Mouse (Mus musculus) liver, embryonic 14.5 days (tissue): Measurements from ENCODE around the gene Thbs1. TPM values are rescaled to one million over a fixed set of nuclear protein-coding genes. Genes with fewer than 3 reads are reported as not detected.

Experiments
- ATAC-seq: fragments of 200-750 bp; cut with Nextera tagmentation; 2 replicates; pipeline ENCODE4 v1.8.0; 2017; ENCODE audit warnings: moderate number of reproducible peaks, mild to moderate bottlenecking, moderate library complexity; ENCODE audit not compliant: insufficient read depth
- DNase-seq, 3 experiments: peaks; one replicate each; pipeline ENCODE4 v3.0.0-alpha.2; 2012 to 2013; ENCODE audit warnings: low read depth in 3 of 3, low spot score in 3 of 3
- H3K27ac ChIP-seq: fragments of 300-500 bp; sonication (generic); 2 replicates; pipeline ENCODE4 v1.5.1; 2014; ENCODE audit warnings: moderate library complexity, mild to moderate bottlenecking, control low read depth, inconsistent platforms
- H3K27me3 ChIP-seq: fragments of 300-500 bp; sonication (generic); 2 replicates; pipeline ENCODE4 v1.6.1; 2014; ENCODE audit warnings: mild to moderate bottlenecking, low read length, moderate library complexity; ENCODE audit not compliant: control insufficient read depth, insufficient read depth
- H3K36me3 ChIP-seq: fragments of 300-500 bp; sonication (generic); replicated peaks from 2 replicates; pipeline ENCODE4 v1.6.1; 2014; ENCODE audit warnings: low read depth; ENCODE audit not compliant: control insufficient read depth, insufficient read depth
- H3K4me1 ChIP-seq, 2 experiments: fragments of 200-500 bp in 1 of 2; fragments of 300-500 bp in 1 of 2; sonication (generic) in 1 of 2; replicated peaks; 2 replicates each; pipeline ENCODE4 v1.6.1; 2012 to 2014; ENCODE audit warnings: antibody characterized with exemption in 1 of 2, inconsistent platforms in 1 of 2, low read length in 1 of 2; ENCODE audit not compliant: control insufficient read depth in 2 of 2, insufficient read depth in 2 of 2
- H3K4me2 ChIP-seq: fragments of 300-500 bp; sonication (generic); 2 replicates; pipeline ENCODE4 v1.6.1; 2014; ENCODE audit warnings: low read depth, mild to moderate bottlenecking, control low read depth, moderate library complexity
- H3K4me3 ChIP-seq, 2 experiments: fragments of 200-500 bp in 1 of 2; fragments of 300-500 bp in 1 of 2; sonication (generic) in 1 of 2; 2 replicates each; pipeline ENCODE4 v1.5.1; 2012 to 2014; ENCODE audit warnings: low read depth in 2 of 2, low read length in 2 of 2, mild to moderate bottlenecking in 2 of 2, control low read depth in 1 of 2, inconsistent platforms in 1 of 2, moderate library complexity in 1 of 2; ENCODE audit not compliant: insufficient read depth in 1 of 2
- H3K9ac ChIP-seq: fragments of 300-500 bp; sonication (generic); replicated peaks from 2 replicates; pipeline ENCODE4 v1.6.1; 2014; ENCODE audit warnings: mild to moderate bottlenecking, control low read depth, moderate library complexity
- H3K9me3 ChIP-seq: fragments of 300-500 bp; sonication (generic); 2 replicates; pipeline ENCODE4 v1.6.1; 2016; ENCODE audit warnings: low read length, mixed read lengths; ENCODE audit not compliant: control insufficient read depth
- CTCF ChIP-seq: IDR thresholded peaks from 2 replicates; pipeline ENCODE4 v1.5.1; 2016; ENCODE audit warnings: antibody characterized with exemption, low read depth, control low read depth
- EP300 ChIP-seq: IDR thresholded peaks from 2 replicates; pipeline ENCODE4 v1.6.1; 2016; ENCODE audit warnings: antibody characterized with exemption, low read depth
- WGBS: fragments of 180-500 bp; shearing (Covaris S2); extraction: QIAGEN DNeasy Blood & Tissue Kit; methylation state at CpG from one replicate; pipeline ENCODE4 v1.1.7; 2014; ENCODE audit not compliant: insufficient replicate concordance; 5-methylcytosine and 5-hydroxymethylcytosine counted together
- polyA plus RNA-seq, 2 experiments: library from polyadenylated mRNA; depleted of rRNA in 1 of 2; stranded (reverse) in 1 of 2; unstranded in 1 of 2; fragments of >200 nt; fragmentation: Nextera tagmentation in 1 of 2; extraction: Ambion mirVana in 1 of 2; gene quantifications; 2 replicates each; pipeline versions ENCODE4 v1.2.1 to v1.2.3; 2012 to 2014

Gene Thbs1
- polyA plus RNA-seq, 2 experiments = 12.7 to 24.2 TPM

DNA sequence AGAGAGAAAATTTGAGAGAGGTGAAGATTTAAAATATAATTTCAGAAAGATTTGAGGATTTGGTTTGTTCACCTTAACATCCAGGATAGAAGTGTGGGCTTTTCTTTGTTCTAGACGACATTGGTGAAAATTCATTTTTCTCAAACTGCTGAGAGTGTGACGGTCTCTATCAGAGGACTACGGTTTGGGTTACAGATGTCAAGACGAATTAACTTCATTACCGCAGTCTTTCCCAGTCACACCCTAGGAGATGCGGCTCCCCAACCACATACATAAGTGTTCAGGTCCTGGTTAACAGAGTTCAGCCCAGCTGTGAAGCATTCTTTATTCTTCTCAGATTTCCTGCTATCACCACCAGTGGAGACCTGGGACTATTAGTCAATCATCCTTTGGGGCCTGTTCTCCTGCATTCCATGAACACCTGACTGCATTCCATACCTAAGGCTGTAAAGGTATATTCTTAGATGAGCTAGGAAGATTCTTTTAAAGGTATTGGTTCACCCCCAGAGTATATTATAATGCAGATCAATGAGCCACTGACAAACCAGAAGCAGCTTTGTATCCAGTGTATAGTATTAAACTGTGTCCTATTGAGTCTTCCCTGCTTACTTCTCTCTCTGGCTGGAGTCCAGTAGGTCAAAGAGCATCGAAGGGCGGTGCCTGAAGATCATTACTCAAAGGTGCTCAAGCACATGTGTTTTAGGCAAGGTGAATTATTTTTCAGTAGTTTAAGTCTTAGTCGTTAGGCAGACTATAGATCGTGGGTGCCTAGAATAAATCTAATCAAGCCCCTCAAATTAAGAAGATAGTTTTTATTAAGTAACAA lies 63.1 kb downstream of the Thbs1 start:
- H3K27ac ChIP-seq = no peak overlapping the region
- H3K27me3 ChIP-seq = no peaks in the 10 kb centered on the region
- no peak for DNase-seq
- H3K4me2 ChIP-seq = no peak overlapping the region
- 72% methylated on average over 10 of the region's 10 CpGs for WGBS
- no peak for ATAC-seq
- H3K4me3 ChIP-seq = no peak overlapping the region
- H3K9me3 ChIP-seq = no peaks in the 10 kb centered on the region
- H3K9ac ChIP-seq = no peak overlapping the region
- no peak for TF ChIP-seq EP300
- no peak for TF ChIP-seq CTCF
- H3K36me3 ChIP-seq = no peaks in the 10 kb centered on the region
- no peaks in the 10 kb centered on the region for H3K4me1 ChIP-seq

Other genes with a start within 250 kb of the Thbs1 start
- gene Fsip1, start 145.1 kb downstream of the Thbs1 start, polyA plus RNA-seq (2012; rRNA removed) = 0.08 and 0.09 TPM in 2 replicates
- gene Fsip1, start 145.1 kb downstream of the Thbs1 start, polyA plus RNA-seq (2014; fragmentation: Nextera tagmentation; extraction: Ambion mirVana) = 0.06 and 0.14 TPM in 2 replicates